Mouse (Mus musculus): ENCODE results near the gene Trim27.
A peak's percentile ranks its signal among the peaks of the same experiment; 100 is the strongest.

The Trim27 gene

DNA sequence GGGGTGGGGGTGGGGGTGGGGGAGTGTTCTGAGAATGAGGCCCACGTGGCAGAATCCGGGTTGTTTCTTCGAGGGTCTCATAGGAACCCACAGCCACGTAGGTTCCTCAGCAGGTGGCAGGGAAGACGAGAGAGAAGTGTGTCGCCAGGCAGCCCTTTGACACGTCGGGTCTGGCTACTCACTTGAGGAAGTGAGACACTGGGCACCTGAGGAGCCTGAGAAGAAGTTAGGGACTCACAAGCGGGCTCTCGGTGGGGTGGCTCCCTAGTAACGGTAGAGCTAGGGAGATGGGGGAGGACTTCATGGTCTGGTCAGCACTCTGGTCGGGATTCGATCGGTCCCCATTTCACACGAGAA, at the start of gene Trim27:
Gene Trim27, plus strand, starts transcription at position 79 of the 357 bp plus-strand sequence.
- peak; percentile 52 for DNase-seq (ENCODE audit: low spot score)

DNA sequence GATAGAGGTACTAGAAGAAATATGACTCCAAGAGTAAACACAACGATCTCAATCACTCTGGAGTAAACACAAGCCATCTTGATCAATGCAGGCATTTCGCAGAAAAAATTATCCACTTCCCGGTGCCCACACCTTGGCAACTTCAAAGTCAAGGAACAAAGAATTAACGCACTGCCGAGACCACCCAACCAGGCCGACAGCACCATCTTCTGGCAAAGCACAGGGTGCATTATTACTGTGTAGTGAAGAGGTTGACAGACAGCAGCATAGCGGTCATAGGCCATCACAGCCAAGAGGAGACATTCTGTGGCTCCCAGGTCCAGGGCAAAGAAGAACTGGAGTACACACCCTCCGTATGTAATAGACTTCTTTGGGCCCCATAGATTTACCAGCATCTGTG, 36.8 kb upstream of the Trim27 start:
- peak; percentile 11 for DNase-seq (ENCODE audit: low spot score)

DNA sequence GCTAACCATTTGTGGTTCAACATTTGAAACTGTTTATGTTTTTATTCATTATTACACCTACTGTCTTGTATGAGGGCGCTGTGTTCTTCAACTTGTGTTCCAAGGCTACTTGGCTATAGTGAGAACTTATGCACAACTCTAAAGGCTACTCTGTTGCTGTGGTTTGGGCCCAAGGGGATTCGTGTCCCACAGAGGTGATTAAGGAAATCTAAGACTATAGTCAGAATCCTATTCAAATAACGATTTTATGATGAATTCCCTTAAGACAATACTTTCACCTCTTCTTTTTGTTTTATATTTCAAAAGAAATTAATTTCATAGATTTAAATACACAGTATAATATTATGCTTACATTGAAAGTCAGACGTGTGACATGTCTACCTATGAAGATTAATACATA, 33.5 kb upstream of the Trim27 start, which contains the start of gene Olfr1368:
Gene Olfr1368, minus strand, starts transcription at position 101 of the 400 bp plus-strand sequence.
- DNase-seq (ENCODE audit: low spot score) = no peak

DNA sequence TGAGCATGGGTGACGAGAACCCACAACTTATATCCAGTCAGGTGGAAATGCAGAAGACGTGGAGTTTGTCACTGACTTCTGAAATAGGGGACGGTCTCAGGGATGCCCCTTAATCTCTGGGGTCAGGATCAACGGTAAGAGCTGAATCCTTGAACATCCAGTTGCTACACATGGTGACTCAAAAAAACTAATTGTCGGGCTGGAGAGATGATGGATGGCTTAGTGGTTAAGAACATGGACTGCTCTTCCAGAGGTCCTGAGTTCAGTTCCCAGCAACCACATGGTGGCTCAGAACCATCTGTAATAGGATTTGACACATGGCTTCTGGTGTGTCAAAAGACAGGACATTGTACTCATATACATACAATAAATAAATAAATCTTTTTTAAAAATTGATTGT, 23.4 kb upstream of the Trim27 start:
- DNase-seq (ENCODE audit: low spot score) = no peak

DNA sequence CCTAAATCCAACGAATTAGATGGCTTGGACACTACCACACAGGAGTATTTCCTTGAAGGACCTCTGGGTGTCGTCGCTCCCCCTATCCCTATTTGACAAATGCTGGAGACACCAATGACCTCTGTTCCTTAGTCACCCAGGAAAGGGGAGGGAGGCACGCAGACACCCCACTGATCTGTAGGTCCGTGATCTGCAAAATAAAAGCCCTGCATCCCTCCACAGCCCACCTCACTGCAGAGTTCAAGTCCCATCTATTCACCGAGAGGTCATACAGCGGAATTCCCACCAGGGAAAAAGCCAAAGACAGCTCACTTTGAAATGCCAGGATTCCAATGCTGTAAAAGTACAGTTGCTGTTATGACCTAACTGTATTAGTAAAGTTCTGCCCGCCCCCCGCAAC, 21.2 kb upstream of the Trim27 start:
- no peak for DNase-seq (ENCODE audit: low spot score)

DNA sequence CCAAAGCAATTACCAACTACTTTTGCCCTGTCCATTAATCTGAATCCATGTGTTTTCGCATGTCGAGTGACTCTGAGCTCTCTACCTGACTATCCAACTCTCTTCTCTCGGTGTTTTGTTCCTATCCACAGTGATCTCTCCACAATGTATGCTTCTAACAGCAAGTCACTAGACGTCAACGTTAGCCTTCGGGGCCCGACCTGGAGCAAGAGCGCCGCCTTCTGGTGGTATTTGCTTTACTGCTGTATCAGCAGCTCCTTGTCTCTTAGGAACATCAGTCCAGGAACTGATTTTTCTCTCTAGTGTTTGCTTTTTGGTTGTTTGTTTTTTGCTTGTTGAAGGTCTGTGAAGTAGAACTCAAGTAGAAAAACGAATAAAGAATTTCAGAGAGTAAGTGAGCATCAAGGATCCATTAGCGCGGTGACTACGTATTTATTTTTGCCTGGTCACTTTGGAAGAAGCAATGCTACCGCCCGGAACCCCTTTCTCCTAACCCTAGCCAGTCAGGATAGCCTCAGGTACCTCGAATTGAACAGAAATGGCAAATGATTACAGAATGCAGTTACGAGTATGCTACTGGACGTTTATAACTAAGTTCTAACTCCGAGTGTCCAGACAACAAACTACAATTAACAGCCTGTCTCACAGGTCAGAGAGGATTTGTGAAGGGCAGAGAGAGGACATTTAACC, 20.3 kb upstream of the Trim27 start:
- peak; percentile 93 for DNase-seq (ENCODE audit: low spot score)

DNA sequence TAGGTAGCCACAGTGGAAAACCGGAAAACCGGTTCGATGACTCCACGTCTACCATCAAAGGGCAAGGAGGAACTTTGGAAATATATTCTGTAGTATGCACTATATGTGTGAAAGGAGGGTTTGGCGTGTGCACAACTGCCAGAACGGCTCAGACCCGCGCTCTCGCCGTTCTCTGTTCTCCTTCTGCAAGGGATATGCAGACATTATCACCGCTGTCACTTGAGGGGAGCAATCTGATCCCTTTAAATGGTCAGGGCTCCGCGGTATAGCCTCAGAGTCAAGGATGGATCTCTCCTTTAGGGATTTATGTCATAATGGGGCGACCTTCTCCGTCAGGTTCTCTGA, 19.8 kb upstream of the Trim27 start:
- DNase-seq (ENCODE audit: low spot score) = peak; percentile 50

DNA sequence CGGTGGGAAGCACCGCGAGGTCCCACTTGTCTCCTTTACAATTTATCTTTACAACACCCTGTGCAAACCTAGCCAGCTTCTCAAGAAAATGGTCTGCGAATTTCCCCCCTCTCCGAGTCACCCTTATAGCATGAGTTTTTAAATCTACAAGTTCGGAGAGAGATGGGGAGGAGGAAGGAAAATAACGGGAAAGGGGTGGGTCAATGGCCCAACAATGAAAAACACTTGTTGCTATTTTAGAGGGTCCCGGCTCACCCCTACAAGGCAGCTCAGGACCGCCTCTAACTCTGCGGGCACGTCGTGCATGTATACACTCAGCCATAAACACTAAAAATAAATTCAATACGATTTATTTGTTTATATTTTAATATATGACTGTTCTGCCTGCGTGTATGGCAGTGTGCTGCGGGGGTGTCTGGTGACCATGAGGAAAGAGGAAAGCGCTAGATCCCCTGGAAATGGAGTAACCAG, 19.2 kb upstream of the Trim27 start:
- DNase-seq (ENCODE audit: low spot score) = no peak

DNA sequence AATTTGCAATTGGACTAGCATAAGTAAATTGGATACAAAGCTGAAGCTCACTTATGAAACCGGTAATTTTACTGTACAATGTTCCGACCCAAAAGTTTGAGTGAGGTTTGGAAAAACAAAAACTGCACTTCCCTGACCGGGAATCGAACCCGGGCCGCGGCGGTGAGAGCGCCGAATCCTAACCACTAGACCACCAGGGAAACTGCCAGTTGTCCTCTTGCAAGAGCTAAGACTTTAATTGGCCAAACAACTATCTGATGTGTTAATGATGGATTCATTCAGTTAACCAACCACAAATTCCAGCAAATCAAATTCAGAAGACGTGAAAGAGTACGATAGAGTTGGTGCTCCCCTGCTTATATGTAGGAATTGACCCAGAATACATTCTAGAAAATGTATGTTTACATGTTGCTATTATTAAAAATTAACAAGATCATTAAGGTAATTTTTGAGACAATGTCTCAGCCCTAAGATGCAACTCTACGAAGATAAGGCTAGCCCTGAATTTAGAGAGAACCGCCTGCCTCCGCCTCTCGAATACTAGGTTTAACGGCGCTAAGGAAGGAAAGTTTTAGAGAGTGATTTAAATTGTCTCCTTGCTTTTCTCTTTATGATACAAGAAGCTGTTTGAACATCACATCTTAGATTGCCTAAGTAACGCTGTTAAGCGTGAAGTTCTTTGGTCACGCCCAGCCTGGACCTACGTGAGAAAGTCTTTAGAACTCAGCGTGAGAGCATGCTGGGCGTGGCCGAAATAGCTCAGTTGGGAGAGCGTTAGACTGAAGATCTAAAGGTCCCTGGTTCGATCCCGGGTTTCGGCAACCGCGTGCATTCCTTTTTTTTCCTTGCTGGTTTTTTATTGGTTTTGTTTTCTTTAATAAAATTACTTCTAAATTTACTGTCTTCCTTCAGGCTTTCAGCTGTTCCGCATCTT, 18.3 kb upstream of the Trim27 start:
- peak; percentile 94 for DNase-seq (ENCODE audit: low spot score)

DNA sequence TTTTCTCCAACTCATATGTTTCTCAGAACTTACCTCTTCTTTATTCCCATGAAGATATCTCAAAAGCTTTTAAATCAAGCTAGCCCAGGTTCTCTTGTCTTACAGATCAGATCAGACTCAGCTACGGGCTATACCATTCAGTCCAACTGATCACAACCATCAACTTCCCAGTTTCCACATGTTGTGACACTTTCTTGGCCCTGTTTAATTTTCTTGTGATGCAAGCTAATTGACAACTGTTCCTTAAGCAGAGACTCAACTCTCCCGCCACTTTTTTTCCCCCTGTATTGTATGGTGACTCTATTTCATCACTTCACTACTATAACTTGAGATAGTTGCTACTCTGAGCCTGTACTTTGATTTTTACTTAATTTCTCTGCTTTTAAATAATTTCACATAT, 17.7 kb upstream of the Trim27 start:
- DNase-seq (ENCODE audit: low spot score) = peak; percentile 24

DNA sequence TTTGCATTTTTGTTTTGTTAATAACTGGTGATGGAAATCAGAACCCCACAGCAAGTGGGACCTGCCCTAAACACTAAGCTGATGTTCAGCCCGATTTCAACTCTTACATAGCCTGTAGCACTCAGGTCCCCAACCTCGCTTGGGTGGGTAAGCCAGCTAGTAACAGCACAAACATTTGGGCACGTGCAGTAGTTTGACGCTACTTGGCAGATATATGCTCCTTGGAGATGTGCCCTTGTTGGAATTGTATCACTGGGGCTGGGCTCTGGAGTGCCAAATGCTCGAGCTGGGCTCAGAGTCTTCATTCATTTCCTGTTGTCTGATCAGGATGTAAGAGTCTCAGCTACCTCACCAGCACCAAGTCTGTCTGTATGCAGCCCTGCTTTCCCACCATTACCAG, 16.7 kb upstream of the Trim27 start:
- no peak for DNase-seq (ENCODE audit: low spot score)

DNA sequence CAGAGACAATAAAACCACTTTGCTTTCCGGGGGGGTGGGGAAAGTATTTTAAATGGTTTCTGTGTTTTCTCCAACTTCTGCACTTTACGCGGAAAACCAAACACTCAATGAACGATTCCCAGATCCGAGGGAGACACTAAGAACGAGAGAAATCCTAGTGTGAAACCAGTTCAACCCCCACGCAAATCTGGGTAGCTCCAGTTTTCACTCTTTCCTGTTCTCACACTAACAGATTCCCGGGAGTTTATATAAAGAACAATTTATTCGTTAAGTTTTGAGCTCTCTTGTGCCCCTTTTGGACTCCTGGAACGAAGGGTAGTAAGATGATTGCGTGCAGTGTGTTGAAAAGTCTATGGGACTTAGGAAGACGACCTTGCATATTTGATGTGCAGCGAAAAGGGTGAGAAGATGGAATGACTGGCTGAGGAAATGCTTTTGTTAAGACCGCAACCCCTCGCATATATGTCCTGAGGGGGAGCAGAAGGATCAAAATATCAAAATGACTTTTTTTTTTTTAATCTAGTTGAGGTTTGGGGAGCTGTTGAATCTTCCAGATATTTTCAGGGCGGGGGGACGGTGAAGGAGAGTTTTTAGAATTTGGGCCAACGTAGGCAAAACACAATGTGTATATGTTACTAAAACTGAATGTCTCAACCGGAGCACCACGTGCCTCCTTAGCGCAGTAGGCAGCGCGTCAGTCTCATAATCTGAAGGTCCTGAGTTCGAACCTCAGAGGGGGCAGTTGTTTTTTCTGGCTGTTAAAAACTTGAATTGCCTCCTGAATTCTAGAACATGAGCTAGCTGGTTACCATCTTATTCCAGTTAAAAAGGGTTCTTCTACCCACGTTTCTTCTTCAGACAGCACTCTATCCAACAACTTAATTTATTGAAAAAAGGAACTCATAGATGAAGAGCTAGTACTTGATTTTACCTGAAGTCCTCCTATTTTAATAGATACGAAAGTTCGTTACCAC, 12.0 kb upstream of the Trim27 start:
- DNase-seq (ENCODE audit: low spot score) = peak; percentile 95

DNA sequence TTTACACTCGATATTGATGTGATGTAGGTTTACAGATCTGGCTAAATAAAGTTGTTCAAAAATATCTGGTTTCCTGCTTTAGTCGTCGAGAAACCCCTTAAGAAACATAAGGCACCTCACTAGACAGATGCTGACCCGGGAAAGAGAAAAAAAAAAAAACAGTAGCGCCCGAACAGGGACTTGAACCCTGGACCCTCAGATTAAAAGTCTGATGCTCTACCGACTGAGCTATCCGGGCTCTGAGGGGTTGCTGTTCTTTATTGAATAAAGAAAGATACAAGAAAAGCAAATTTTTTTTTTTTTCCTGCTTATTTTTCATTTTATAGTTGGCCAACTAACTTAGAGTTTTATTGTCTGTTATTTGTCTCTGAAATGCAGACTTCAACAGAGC, 11.3 kb upstream of the Trim27 start:
- DNase-seq (ENCODE audit: low spot score) = no peak

DNA sequence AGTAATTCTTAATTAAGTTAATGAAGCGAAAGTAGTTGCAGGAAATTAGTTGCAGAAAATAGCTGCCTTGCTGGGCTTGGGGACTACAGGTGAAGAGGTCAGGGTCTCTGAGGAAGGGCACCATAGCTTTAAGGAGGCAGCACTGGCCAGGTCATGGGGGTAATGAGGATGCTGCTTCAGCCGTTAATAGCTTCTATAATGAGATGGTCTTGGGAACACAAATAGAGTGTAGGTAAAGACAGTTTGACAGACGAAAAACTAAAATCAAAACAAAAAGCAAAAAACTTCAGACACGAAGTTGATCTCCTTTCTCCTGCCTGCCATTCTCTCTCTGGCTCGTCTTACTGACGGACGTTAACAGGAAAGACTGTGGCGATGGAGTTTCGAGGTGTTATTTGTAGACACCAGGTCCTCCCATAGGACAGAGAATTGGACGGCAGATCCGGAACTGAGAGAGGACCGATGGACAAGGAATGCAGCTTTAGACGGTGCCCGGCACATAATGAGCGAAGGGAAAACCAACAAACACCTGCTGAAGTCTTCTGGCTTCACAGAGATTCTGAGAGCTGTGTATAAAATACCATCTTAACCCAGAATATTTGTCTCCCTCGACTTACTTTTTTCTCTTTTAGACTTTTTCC, 10.8 kb upstream of the Trim27 start:
- peak; percentile 74 for DNase-seq (ENCODE audit: low spot score)

DNA sequence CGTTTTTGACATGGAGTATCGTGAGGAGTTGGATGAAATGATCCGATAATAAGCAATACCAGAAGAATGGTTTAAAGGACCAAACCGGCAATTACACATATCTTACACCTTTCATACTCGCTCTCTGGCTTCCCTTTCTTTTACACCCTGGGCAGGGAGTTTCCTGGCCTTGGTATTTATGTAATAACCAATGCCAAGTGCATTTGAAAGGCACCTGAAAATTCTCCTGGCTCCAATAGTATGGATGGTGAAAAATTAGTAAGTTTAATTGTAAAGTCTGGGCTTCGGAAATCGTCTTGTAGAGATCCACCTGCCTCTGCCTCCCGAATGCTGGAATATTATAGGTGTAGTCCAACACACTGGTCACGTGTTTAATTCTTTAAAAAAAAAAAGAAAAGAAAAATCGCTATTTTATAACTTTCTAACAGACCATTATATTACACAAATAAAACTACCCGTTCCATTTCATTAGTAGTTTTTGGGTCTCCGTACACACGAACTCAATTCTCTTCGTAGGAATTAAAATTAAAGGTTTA, 10.1 kb upstream of the Trim27 start:
- no peak for DNase-seq (ENCODE audit: low spot score)

DNA sequence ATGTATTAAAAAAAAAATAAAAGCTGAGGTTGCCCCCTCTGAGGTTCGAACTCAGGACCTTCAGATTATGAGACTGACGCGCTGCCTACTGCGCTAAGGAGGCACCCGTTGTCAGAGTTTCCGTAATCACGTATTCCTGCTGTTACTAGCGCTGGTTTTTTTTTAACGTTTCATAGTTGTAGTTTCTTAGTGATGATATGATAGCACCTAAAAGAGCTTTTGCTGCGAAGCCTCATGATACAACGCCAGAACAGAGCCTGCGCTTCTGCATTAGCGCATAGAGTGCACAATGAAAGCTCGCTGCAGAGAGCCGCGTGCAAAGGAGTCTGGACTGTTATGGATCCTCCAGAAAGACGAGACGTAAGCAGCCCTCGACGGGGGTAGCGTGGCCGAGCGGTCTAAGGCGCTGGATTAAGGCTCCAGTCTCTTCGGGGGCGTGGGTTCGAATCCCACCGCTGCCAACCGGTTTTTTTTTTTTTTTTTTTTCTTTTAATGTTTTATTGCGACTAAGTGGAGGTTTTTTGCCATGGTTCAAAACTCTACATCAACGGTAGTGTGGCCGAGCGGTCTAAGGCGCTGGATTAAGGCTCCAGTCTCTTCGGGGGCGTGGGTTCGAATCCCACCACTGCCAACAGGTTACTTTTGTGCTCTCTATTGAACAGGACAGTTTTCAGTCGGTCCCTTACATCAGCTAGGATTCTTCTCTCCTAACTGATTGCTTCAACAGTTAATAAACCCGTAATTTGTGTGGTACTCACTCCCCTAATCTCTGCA, 9.4 kb upstream of the Trim27 start:
- peak; percentile 89 for DNase-seq (ENCODE audit: low spot score)

DNA sequence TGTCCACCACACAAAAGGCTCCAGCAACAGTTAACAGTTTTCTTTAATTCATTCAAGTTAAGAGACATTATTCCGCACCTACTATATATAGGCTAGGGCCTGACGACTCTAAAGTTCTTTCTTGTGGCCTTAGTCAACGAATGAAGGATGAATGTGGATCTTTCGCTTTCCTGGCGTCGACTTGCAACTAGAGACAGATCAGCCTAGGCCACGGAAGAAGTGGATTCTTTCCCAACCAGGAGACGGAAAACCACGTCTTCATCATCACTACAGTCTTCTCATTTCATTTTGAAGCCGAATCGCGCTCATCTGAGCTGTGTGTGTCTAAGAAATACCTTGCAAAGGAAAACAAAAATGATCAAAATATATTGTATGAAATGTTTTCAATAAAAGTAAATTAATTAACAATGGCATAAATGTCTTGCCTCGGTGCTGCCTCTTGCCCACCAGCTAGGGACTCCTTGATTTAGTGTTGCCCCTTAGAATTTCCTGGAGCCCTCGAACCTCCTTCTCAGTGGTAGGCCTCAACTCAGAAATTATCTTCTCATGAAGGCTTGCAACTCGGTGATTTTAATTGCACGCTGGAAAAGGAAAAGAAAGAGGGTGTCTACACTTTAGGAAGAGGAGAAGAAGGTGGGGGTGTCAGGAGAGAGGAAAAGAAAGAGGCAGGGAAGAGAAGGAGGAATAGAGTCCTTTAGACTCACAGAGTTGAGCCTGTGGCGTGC, 8.7 kb upstream of the Trim27 start:
- DNase-seq (ENCODE audit: low spot score) = peak; percentile 40

DNA sequence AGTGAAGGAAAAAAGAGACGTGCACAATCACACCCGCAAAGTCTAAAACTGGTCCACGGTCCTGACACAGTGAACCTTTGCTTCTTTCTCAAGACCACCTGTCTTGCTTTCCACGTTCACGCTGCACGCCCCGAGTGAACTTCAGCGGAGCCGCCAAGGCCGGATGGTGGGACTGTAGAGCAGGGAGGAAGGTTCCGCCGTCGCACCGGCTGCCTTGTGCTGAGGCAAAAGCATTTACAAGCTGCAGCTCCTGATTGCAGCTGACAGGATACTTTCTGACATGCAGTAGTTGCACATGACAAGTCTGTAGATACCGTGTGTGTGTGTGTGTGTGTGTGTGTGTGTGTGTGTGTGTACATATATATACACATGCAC, 8.1 kb upstream of the Trim27 start:
- DNase-seq (ENCODE audit: low spot score) = peak; percentile 55

DNA sequence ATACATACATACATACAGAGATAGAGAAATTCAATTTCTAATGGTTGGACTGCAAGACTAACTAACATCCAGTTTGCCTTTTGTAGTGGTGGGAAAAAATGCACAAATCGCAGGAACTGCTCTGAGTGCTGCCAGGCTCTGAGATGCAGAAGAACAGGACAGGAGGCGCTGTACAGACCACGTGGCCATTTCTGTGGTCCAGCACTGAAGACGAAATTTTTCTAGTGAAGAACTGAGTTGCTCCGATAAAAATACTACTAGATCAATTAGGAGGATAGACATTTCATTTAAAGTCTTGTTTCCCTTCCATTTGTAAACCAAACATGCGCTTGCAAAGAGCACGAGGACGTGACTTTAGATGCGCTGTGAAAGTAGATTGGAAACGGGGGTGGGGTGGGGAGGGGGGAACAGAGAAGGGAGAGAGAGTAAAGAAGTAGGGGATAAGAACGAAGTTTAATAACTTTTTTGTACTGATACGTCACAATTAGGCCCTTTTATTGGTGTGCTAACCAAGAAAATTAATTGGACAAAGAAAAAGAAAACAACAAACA, 7.6 kb upstream of the Trim27 start:
- peak; percentile 87 for DNase-seq (ENCODE audit: low spot score)

Data from embryo, embryonic 10 days (tissue).